Mouse (Mus musculus) Muller cell, postnatal 12 days (primary cell): ENCODE measurements around the gene As3mt.

ENCODE experiments used
- DNase-seq: peaks from one replicate; pipeline ENCODE4 v3.0.0-alpha.2; 2015; ENCODE audit errors: inconsistent ontology term

As3mt gene

GRCm38 (mm10) chr19:46707296-46708151 is at the start of gene As3mt:
Gene As3mt, plus strand, starts transcription at chr19:46707458.
- peak; percentile 34 for DNase-seq

- no peak for DNase-seq
These were observed 48.9 kb upstream of the As3mt start for GRCm38 (mm10) chr19:46658348-46658747.

GRCm38 (mm10) chr19:46658851-46659250 is 48.4 kb upstream of the As3mt start:
- DNase-seq, result no peak

GRCm38 (mm10) chr19:46661511-46661910 is 45.7 kb upstream of the As3mt start:
- DNase-seq, result no peak

- no peak for DNase-seq
These were observed 45.0 kb upstream of the As3mt start for GRCm38 (mm10) chr19:46662214-46662613.

GRCm38 (mm10) chr19:46662784-46663183 is 44.5 kb upstream of the As3mt start:
- DNase-seq, result no peak

- DNase-seq, result peak; percentile 26
These were observed 41.8 kb upstream of the As3mt start for GRCm38 (mm10) chr19:46665474-46665873.

- no peak for DNase-seq
These were observed 40.0 kb upstream of the As3mt start for GRCm38 (mm10) chr19:46667300-46667699.

- no peak for DNase-seq
These were observed 39.0 kb upstream of the As3mt start for GRCm38 (mm10) chr19:46668263-46668662.

- no peak for DNase-seq
These were observed 37.5 kb upstream of the As3mt start for GRCm38 (mm10) chr19:46669802-46670201.

- DNase-seq, result peak; percentile 46
These were observed 36.6 kb upstream of the As3mt start for GRCm38 (mm10) chr19:46670691-46671090.

GRCm38 (mm10) chr19:46672766-46673418 is 34.4 kb upstream of the As3mt start, which contains the start of gene Cyp17a1:
Gene Cyp17a1, minus strand, starts transcription at chr19:46673172.
- no peak for DNase-seq

GRCm38 (mm10) chr19:46675641-46676040 is 31.6 kb upstream of the As3mt start:
- DNase-seq, result no peak

- no peak for DNase-seq
These were observed 27.4 kb upstream of the As3mt start for GRCm38 (mm10) chr19:46679720-46680383.

GRCm38 (mm10) chr19:46689460-46690372 is 17.5 kb upstream of the As3mt start, which contains the start of gene Borcs7:
Gene Borcs7, plus strand, starts transcription at chr19:46689906.
- DNase-seq, result peak; percentile 88

- no peak for DNase-seq
These were observed 16.9 kb upstream of the As3mt start for GRCm38 (mm10) chr19:46690387-46690786.

- no peak for DNase-seq
These were observed 16.2 kb upstream of the As3mt start for GRCm38 (mm10) chr19:46691078-46691477.

GRCm38 (mm10) chr19:46693146-46693545 is 14.1 kb upstream of the As3mt start:
- DNase-seq, result no peak

GRCm38 (mm10) chr19:46696482-46696881 is 10.8 kb upstream of the As3mt start:
- no peak for DNase-seq

- no peak for DNase-seq
These were observed 10.3 kb upstream of the As3mt start for GRCm38 (mm10) chr19:46696943-46697342.

GRCm38 (mm10) chr19:46697840-46698517 is 9.3 kb upstream of the As3mt start:
- no peak for DNase-seq
